Mouse (Mus musculus) lung, postnatal 36 days (tissue): ENCODE data around the gene Aqp9.

ENCODE experiments used
- DNase-seq: peaks from one replicate; pipeline ENCODE4 v3.0.0; 2022; ENCODE audit warnings: mixed read lengths

Gene Aqp9

GRCm38 (mm10) chr9:71063551-71063950, 104.9 kb downstream of the Aqp9 start:
- no peak for DNase-seq

GRCm38 (mm10) chr9:71062976-71063375, 105.5 kb downstream of the Aqp9 start:
- no peak for DNase-seq

- DNase-seq: peak; percentile 39
Measured at GRCm38 (mm10) chr9:71062301-71062700, 106.2 kb downstream of the Aqp9 start.
